Mouse (Mus musculus): ENCODE measurements around the gene 1700029I15Rik. TPM values are rescaled to one million over a fixed set of nuclear protein-coding genes. Genes with fewer than 3 reads are reported as not detected.

Gene 1700029I15Rik
- polyA plus RNA-seq, 1 experiment from 2014 or later = 3.9 TPM

GRCm38 (mm10) chr2:92435023-92435422 is 52.7 kb downstream of the 1700029I15Rik start:
- no peak for ATAC-seq (ENCODE audit: low read depth)
- Histone ChIP-seq H3K4me2 (ENCODE audit: low read depth, low read length) (peak overlapping the region; percentile 93; the same call in 1 of the 2 replicates), H3K9ac (replicated peaks; ENCODE audit: low read depth, low read length) (no peak overlapping the region), H3K36me3 (ENCODE audit: control insufficient read depth, insufficient read depth, low read length) (no peaks in the 10 kb centered on the region), H3K27me3 (ENCODE audit: control insufficient read depth, insufficient read depth, low read length) (no peaks in the 10 kb centered on the region), H3K4me1 (ENCODE audit: control insufficient read depth, insufficient read depth, low read length) (peaks cover 32% of the 10 kb centered on the region), H3K4me3 (ENCODE audit: low read depth, low read length) (no peak overlapping the region), H3K9me3 (ENCODE audit: control insufficient read depth, low read length) (no peaks in the 10 kb centered on the region), H3K27ac (ENCODE audit: low read depth, low read length) (no peak overlapping the region)
- WGBS = 48% methylated on average over 6 of the region's 6 CpGs

Small RNAs within 50 kb of the gene (microRNA-seq; reads per million reads assigned to microRNA genes)
- 1.1 reads per million for gene Mir7000

Other genes with a start within 250 kb of the 1700029I15Rik start
- gene Pex16, start 7.9 kb upstream of the 1700029I15Rik start, polyA plus RNA-seq (2014; fragmentation: Nextera tagmentation; extraction: Ambion mirVana) = 32.4 and 37.0 TPM in 2 replicates
- gene Large2, start 7.7 kb upstream of the 1700029I15Rik start, polyA plus RNA-seq (2014; fragmentation: Nextera tagmentation; extraction: Ambion mirVana) = 0.97 and 2.2 TPM in 2 replicates
- 51.8 and 64.3 TPM in 2 replicates for gene Mapk8ip1, start 18.7 kb downstream of the 1700029I15Rik start, polyA plus RNA-seq (2014; fragmentation: Nextera tagmentation; extraction: Ambion mirVana)
- gene Cry2, start 51.5 kb downstream of the 1700029I15Rik start, polyA plus RNA-seq (2014; fragmentation: Nextera tagmentation; extraction: Ambion mirVana) = 41.7 and 43.5 TPM in 2 replicates
- gene Slc35c1, start 78.0 kb downstream of the 1700029I15Rik start, polyA plus RNA-seq (2014; fragmentation: Nextera tagmentation; extraction: Ambion mirVana) = 15.5 and 16.4 TPM in 2 replicates
- gene Chst1, start 217.2 kb downstream of the 1700029I15Rik start, polyA plus RNA-seq (2014; fragmentation: Nextera tagmentation; extraction: Ambion mirVana) = 16.1 and 20.2 TPM in 2 replicates

Data from neural tube, embryonic 14.5 days (tissue).